Comparison of ENCODE assay signal across 23 mouse cellular contexts in genomic region chr3:108028641-108029365, GRCm38 (mm10). TPM values are rescaled to one million over a fixed set of nuclear protein-coding genes. Genes with fewer than 3 reads are reported as not detected.
A peak's percentile ranks its signal among the peaks of the same experiment; 100 is the strongest.
DNase-seq lines count a peak whose midpoint lies in the region; ATAC-seq lines count a peak whose summit lies in the region.
"Had no signal": no experiment of that assay in that cellular context is flagged by ENCODE, and none has a peak within 500 bp of the region (broad histone marks: within the 10 kb centered on the region; RNA-seq: fewer than 3 reads in every experiment).

No protein-coding gene starts in this region.

- no peaks in the 10 kb centered on the region for H3K9me3 ChIP-seq in hindbrain, embryonic 10.5 days
- no peaks in the 10 kb centered on the region for H3K9me3 ChIP-seq in hindbrain, embryonic 11.5 days (ENCODE audit: control insufficient read depth, low read length)
- H3K9me3 ChIP-seq in liver, embryonic 15.5 days (replicated peaks) = no peaks in the 10 kb centered on the region
- no peaks in the 10 kb centered on the region for H3K9me3 ChIP-seq in liver, embryonic 12.5 days (replicated peaks)
- H3K9me3 ChIP-seq in forebrain, embryonic 15.5 days = no peaks in the 10 kb centered on the region
- H3K9me3 ChIP-seq: embryonic facial prominence, embryonic 12.5 days; G1E; heart, embryonic 10.5 days; limb, embryonic 10.5 days; midbrain, embryonic 13.5 days; neural tube, embryonic 15.5 days had no signal

- no peaks in the 10 kb centered on the region for H3K36me3 ChIP-seq in hindbrain, embryonic 10.5 days
- H3K36me3 ChIP-seq in hindbrain, embryonic 11.5 days (ENCODE audit: control insufficient read depth, insufficient read depth, low read length) = no peaks in the 10 kb centered on the region
- H3K36me3 ChIP-seq in liver, embryonic 15.5 days (replicated peaks) = no peaks in the 10 kb centered on the region
- no peaks in the 10 kb centered on the region for H3K36me3 ChIP-seq in liver, embryonic 12.5 days
- H3K36me3 ChIP-seq in forebrain, embryonic 15.5 days = no peaks in the 10 kb centered on the region
- H3K36me3 ChIP-seq: embryonic facial prominence, embryonic 12.5 days; G1E; heart, embryonic 10.5 days; limb, embryonic 10.5 days; midbrain, embryonic 13.5 days; neural tube, embryonic 15.5 days had no signal

- WGBS in hindbrain, embryonic 10.5 days = 72% methylated on average over 4 of the region's 4 CpGs
- WGBS in hindbrain, embryonic 11.5 days = 69% methylated on average over 4 of the region's 4 CpGs
- WGBS in liver, embryonic 15.5 days (ENCODE audit: insufficient replicate concordance) = 60% methylated on average over 4 of the region's 4 CpGs
- WGBS in liver, embryonic 12.5 days (ENCODE audit: insufficient replicate concordance) = 70% methylated on average over 4 of the region's 4 CpGs
- 54% methylated on average over 4 of the region's 4 CpGs for WGBS in forebrain, embryonic 15.5 days

- no peak overlapping the region for H3K9ac ChIP-seq in hindbrain, embryonic 11.5 days (ENCODE audit: low read depth, low read length)
- H3K9ac ChIP-seq in liver, embryonic 15.5 days = no peak overlapping the region
- no peak overlapping the region for H3K9ac ChIP-seq in liver, embryonic 12.5 days
- H3K9ac ChIP-seq in forebrain, embryonic 15.5 days (replicated peaks) = no peak overlapping the region
- H3K9ac ChIP-seq: embryonic facial prominence, embryonic 12.5 days; hindbrain, embryonic 14.5 days; midbrain, embryonic 13.5 days; neural tube, embryonic 15.5 days had no signal

- no peak for DNase-seq in hindbrain, embryonic 10.5 days (ENCODE audit: low spot score)
- DNase-seq in hindbrain, embryonic 11.5 days (ENCODE audit: low spot score) = no peak
- peak; percentile 77 for DNase-seq in kidney, adult 9 months
- DNase-seq in retina, embryonic 14.5 days (ENCODE audit: low spot score) = peak; percentile 13
- DNase-seq: adrenal gland, postnatal 10 days; cerebellum, postnatal 10 days had no signal

- H3K27ac ChIP-seq in hindbrain, embryonic 10.5 days = peak overlapping the region; percentile 56
- H3K27ac ChIP-seq in hindbrain, embryonic 11.5 days (ENCODE audit: low read depth, low read length) = no peak overlapping the region
- H3K27ac ChIP-seq in liver, embryonic 15.5 days (replicated peaks) = 0 out of 2 replicates have a peak overlapping the region, but pooled peaks have one; percentile 19
- H3K27ac ChIP-seq in liver, embryonic 12.5 days = no peak overlapping the region; the same call in 1 of the 2 replicates
- no peak overlapping the region for H3K27ac ChIP-seq in forebrain, embryonic 15.5 days (replicated peaks)
- H3K27ac ChIP-seq: embryonic facial prominence, embryonic 12.5 days; heart, embryonic 10.5 days; hindbrain, embryonic 14.5 days; limb, embryonic 10.5 days; midbrain, embryonic 13.5 days; neural tube, embryonic 15.5 days had no signal

- peaks cover 11% of the 10 kb centered on the region for H3K4me1 ChIP-seq in hindbrain, embryonic 10.5 days (replicated peaks)
- no peaks in the 10 kb centered on the region for H3K4me1 ChIP-seq in hindbrain, embryonic 11.5 days (replicated peaks; ENCODE audit: control insufficient read depth, insufficient read depth, low read length)
- H3K4me1 ChIP-seq in liver, embryonic 15.5 days (replicated peaks) = 0 out of 2 replicates have a peak, but pooled peaks cover 19% of the 10 kb centered on the region
- no peaks in the 10 kb centered on the region for H3K4me1 ChIP-seq in liver, embryonic 12.5 days
- H3K4me1 ChIP-seq in forebrain, embryonic 15.5 days = no peaks in the 10 kb centered on the region
- H3K4me1 ChIP-seq: embryonic facial prominence, embryonic 12.5 days; limb, embryonic 10.5 days; midbrain, embryonic 13.5 days; neural tube, embryonic 15.5 days had no signal

- H3K4me3 ChIP-seq in hindbrain, embryonic 10.5 days = no peak overlapping the region
- no peak overlapping the region for H3K4me3 ChIP-seq in hindbrain, embryonic 11.5 days (ENCODE audit: low read depth, low read length)
- H3K4me3 ChIP-seq in liver, embryonic 15.5 days (replicated peaks) = no peak overlapping the region
- H3K4me3 ChIP-seq in liver, embryonic 12.5 days = no peak overlapping the region
- no peak overlapping the region for H3K4me3 ChIP-seq in forebrain, embryonic 15.5 days
- H3K4me3 ChIP-seq: embryonic facial prominence, embryonic 12.5 days; erythroblast, embryonic 14.5 days; heart, embryonic 10.5 days; limb, embryonic 10.5 days; midbrain, embryonic 13.5 days; myocyte; neural tube, embryonic 15.5 days had no signal

- H3K27me3 ChIP-seq in hindbrain, embryonic 10.5 days (ENCODE audit: insufficient read depth, poor library complexity, severe bottlenecking) = no peaks in the 10 kb centered on the region
- no peaks in the 10 kb centered on the region for H3K27me3 ChIP-seq in hindbrain, embryonic 11.5 days (ENCODE audit: control insufficient read depth, insufficient read depth, low read length)
- no peaks in the 10 kb centered on the region for H3K27me3 ChIP-seq in liver, embryonic 15.5 days
- no peaks in the 10 kb centered on the region; the same call in 1 of the 2 replicates for H3K27me3 ChIP-seq in liver, embryonic 12.5 days (replicated peaks)
- no peaks in the 10 kb centered on the region for H3K27me3 ChIP-seq in forebrain, embryonic 15.5 days
- H3K27me3 ChIP-seq: embryonic facial prominence, embryonic 12.5 days; midbrain, embryonic 13.5 days; neural tube, embryonic 15.5 days had no signal

- H3K4me2 ChIP-seq in hindbrain, embryonic 11.5 days (replicated peaks; ENCODE audit: low read depth, low read length) = no peak overlapping the region
- H3K4me2 ChIP-seq in liver, embryonic 15.5 days = no peak overlapping the region
- no peak overlapping the region for H3K4me2 ChIP-seq in liver, embryonic 12.5 days
- no peak overlapping the region for H3K4me2 ChIP-seq in forebrain, embryonic 15.5 days (replicated peaks)
- H3K4me2 ChIP-seq: embryonic facial prominence, embryonic 12.5 days; hindbrain, embryonic 14.5 days; midbrain, embryonic 13.5 days; neural tube, embryonic 15.5 days had no signal

- ATAC-seq in hindbrain, embryonic 11.5 days (ENCODE audit: low FRiP score) = no peak
- no peak for ATAC-seq in liver, embryonic 15.5 days (ENCODE audit: insufficient read depth)
- ATAC-seq in liver, embryonic 12.5 days = no peak
- no peak for ATAC-seq in forebrain, embryonic 15.5 days (replicated peaks)
- ATAC-seq: activated CD4-positive, CD25-positive, alpha-beta regulatory T cell, adult 4 months; forebrain, embryonic 16.5 days; intestine, postnatal 0 days; lung, postnatal 0 days; midbrain, embryonic 13.5 days had no signal

RNA-seq across cellular contexts. Expression of gene Gstm1, which starts 11.0 kb away (rescaled TPM):
- 38.6 and 44.4 TPM in 2 replicates for polyA plus RNA-seq in hindbrain, embryonic 10.5 days (2016; fragmentation: Nextera tagmentation; extraction: Ambion mirVana)
- 32.5 and 34.4 TPM in 2 replicates for polyA plus RNA-seq in hindbrain, embryonic 11.5 days (2014; fragmentation: Nextera tagmentation; extraction: Ambion mirVana)
- polyA plus RNA-seq in liver, embryonic 15.5 days (2015; fragmentation: Nextera tagmentation; extraction: Ambion mirVana) = 415 and 453 TPM in 2 replicates
- polyA plus RNA-seq in liver, embryonic 12.5 days (2016; fragmentation: Nextera tagmentation; extraction: Ambion mirVana) = 228 and 237 TPM in 2 replicates
- polyA plus RNA-seq in forebrain, embryonic 15.5 days (2015; fragmentation: Nextera tagmentation; extraction: Ambion mirVana) = 44.0 and 60.7 TPM in 2 replicates

RNA-seq across cellular contexts. Expression of gene Gstm4, which starts 15.9 kb away (rescaled TPM):
- polyA plus RNA-seq in hindbrain, embryonic 10.5 days (2016; fragmentation: Nextera tagmentation; extraction: Ambion mirVana) = 12.8 and 13.9 TPM in 2 replicates
- polyA plus RNA-seq in hindbrain, embryonic 11.5 days (2014; fragmentation: Nextera tagmentation; extraction: Ambion mirVana) = 11.4 and 12.9 TPM in 2 replicates
- 18.5 and 19.1 TPM in 2 replicates for polyA plus RNA-seq in liver, embryonic 15.5 days (2015; fragmentation: Nextera tagmentation; extraction: Ambion mirVana)
- polyA plus RNA-seq in liver, embryonic 12.5 days (2016; fragmentation: Nextera tagmentation; extraction: Ambion mirVana) = 16.2 and 16.6 TPM in 2 replicates
- 12.4 and 15.1 TPM in 2 replicates for polyA plus RNA-seq in forebrain, embryonic 15.5 days (2015; fragmentation: Nextera tagmentation; extraction: Ambion mirVana)
- polyA plus RNA-seq: G1E had no signal

RNA-seq across cellular contexts. Expression of gene Gstm2, which starts 42.5 kb away (rescaled TPM):
- 20.7 and 25.7 TPM in 2 replicates for polyA plus RNA-seq in hindbrain, embryonic 10.5 days (2016; fragmentation: Nextera tagmentation; extraction: Ambion mirVana)
- 23.1 and 23.2 TPM in 2 replicates for polyA plus RNA-seq in hindbrain, embryonic 11.5 days (2014; fragmentation: Nextera tagmentation; extraction: Ambion mirVana)
- 6.3 and 7.1 TPM in 2 replicates for polyA plus RNA-seq in liver, embryonic 15.5 days (2015; fragmentation: Nextera tagmentation; extraction: Ambion mirVana)
- 7.6 and 7.8 TPM in 2 replicates for polyA plus RNA-seq in liver, embryonic 12.5 days (2016; fragmentation: Nextera tagmentation; extraction: Ambion mirVana)
- 4.3 and 4.5 TPM in 2 replicates for polyA plus RNA-seq in forebrain, embryonic 15.5 days (2015; fragmentation: Nextera tagmentation; extraction: Ambion mirVana)
- polyA plus RNA-seq: activated CD4-positive, CD25-positive, alpha-beta regulatory T cell, adult 4 months; erythroblast, embryonic 14.5 days; G1E had no signal

RNA-seq across cellular contexts. Expression of gene Ampd2, which starts 57.6 kb away (rescaled TPM):
- polyA plus RNA-seq in hindbrain, embryonic 10.5 days (2016; fragmentation: Nextera tagmentation; extraction: Ambion mirVana) = 53.3 and 58.7 TPM in 2 replicates
- 32.1 and 32.6 TPM in 2 replicates for polyA plus RNA-seq in hindbrain, embryonic 11.5 days (2014; fragmentation: Nextera tagmentation; extraction: Ambion mirVana)
- polyA plus RNA-seq in liver, embryonic 15.5 days (2015; fragmentation: Nextera tagmentation; extraction: Ambion mirVana) = 63.7 and 76.6 TPM in 2 replicates
- polyA plus RNA-seq in liver, embryonic 12.5 days (2016; fragmentation: Nextera tagmentation; extraction: Ambion mirVana) = 77.4 and 80.6 TPM in 2 replicates
- 49.4 and 50.7 TPM in 2 replicates for polyA plus RNA-seq in forebrain, embryonic 15.5 days (2015; fragmentation: Nextera tagmentation; extraction: Ambion mirVana)

RNA-seq across cellular contexts. Expression of gene Gstm3, which starts 59.7 kb away (rescaled TPM):
- polyA plus RNA-seq in hindbrain, embryonic 10.5 days (2016; fragmentation: Nextera tagmentation; extraction: Ambion mirVana) = not detected in 2 replicates
- polyA plus RNA-seq in hindbrain, embryonic 11.5 days (2014; fragmentation: Nextera tagmentation; extraction: Ambion mirVana) = not detected in 2 replicates
- 14.9 and 15.4 TPM in 2 replicates for polyA plus RNA-seq in liver, embryonic 15.5 days (2015; fragmentation: Nextera tagmentation; extraction: Ambion mirVana)
- polyA plus RNA-seq in liver, embryonic 12.5 days (2016; fragmentation: Nextera tagmentation; extraction: Ambion mirVana) = 7.9 and 10.0 TPM in 2 replicates
- polyA plus RNA-seq in forebrain, embryonic 15.5 days (2015; fragmentation: Nextera tagmentation; extraction: Ambion mirVana) = not detected in 2 replicates
- polyA plus RNA-seq: activated CD4-positive, CD25-positive, alpha-beta regulatory T cell, adult 4 months; embryonic facial prominence, embryonic 12.5 days; forebrain, embryonic 16.5 days; G1E; heart, postnatal 0 days; hindbrain, embryonic 14.5 days; limb, embryonic 10.5 days; midbrain, embryonic 13.5 days; myocyte; neural tube, embryonic 15.5 days had no signal

Comparison
In these comparisons a context has a peak if more than half of its experiments do, and no peak if none do; other contexts are left out.
1. H3K27ac ChIP-seq: peak in hindbrain, embryonic 10.5 days (single experiment) and liver, embryonic 15.5 days (single experiment); none in hindbrain, embryonic 11.5 days (single experiment), liver, embryonic 12.5 days (single experiment) and forebrain, embryonic 15.5 days (single experiment).
2. DNase-seq: peak in kidney, adult 9 months (single experiment) and retina, embryonic 14.5 days (single experiment); none in hindbrain, embryonic 10.5 days (single experiment) and hindbrain, embryonic 11.5 days (single experiment).